Mouse (Mus musculus) heart, embryonic 15.5 days (tissue): ENCODE results near the gene Gclc. TPM values are rescaled to one million over a fixed set of nuclear protein-coding genes. Genes with fewer than 3 reads are reported as not detected.
"Not testable (repeated sequence)": the region's sequence is repeated elsewhere in the genome, so short reads cannot be mapped to it uniquely, and the experiment has no call there.

Experiments used
- ATAC-seq: fragments of 200-750 bp; cut with Nextera tagmentation; replicated peaks from 2 replicates; pipeline ENCODE4 v1.8.0; 2017; ENCODE audit warnings: low read depth, moderate TSS enrichment; ENCODE audit not compliant: insufficient number of reproducible peaks, insufficient read depth, low FRiP score
- H3K27ac ChIP-seq: fragments of 300-500 bp; sonication (generic); 2 replicates; pipeline ENCODE4 v1.5.1; 2015; ENCODE audit warnings: mild to moderate bottlenecking, inconsistent platforms
- H3K27me3 ChIP-seq: fragments of 300-500 bp; sonication (generic); 2 replicates; pipeline ENCODE4 v1.6.1; 2015; ENCODE audit warnings: inconsistent platforms
- H3K36me3 ChIP-seq: fragments of 300-500 bp; sonication (generic); 2 replicates; pipeline ENCODE4 v1.6.1; 2015; ENCODE audit warnings: mild to moderate bottlenecking, inconsistent platforms
- H3K4me1 ChIP-seq: fragments of 300-500 bp; sonication (generic); replicated peaks from 2 replicates; pipeline ENCODE4 v1.6.1; 2015; ENCODE audit warnings: inconsistent platforms
- H3K4me2 ChIP-seq: fragments of 300-500 bp; sonication (generic); 2 replicates; pipeline ENCODE4 v1.6.1; 2015; ENCODE audit warnings: inconsistent platforms, mild to moderate bottlenecking, moderate library complexity
- H3K4me3 ChIP-seq: fragments of 300-500 bp; sonication (generic); 2 replicates; pipeline ENCODE4 v1.5.1; 2015; ENCODE audit warnings: mild to moderate bottlenecking, inconsistent platforms
- H3K9ac ChIP-seq: fragments of 300-500 bp; sonication (generic); 2 replicates; pipeline ENCODE4 v1.6.1; 2015; ENCODE audit warnings: mild to moderate bottlenecking, inconsistent platforms
- H3K9me3 ChIP-seq: fragments of 300-500 bp; sonication (generic); replicated peaks from 2 replicates; pipeline ENCODE4 v1.6.1; 2016; ENCODE audit warnings: inconsistent platforms
- WGBS: fragments of 180-500 bp; shearing (Covaris S2); methylation state at CpG from one replicate; pipeline ENCODE4 v1.1.7; 2015; ENCODE audit warnings: mixed read lengths; 5-methylcytosine and 5-hydroxymethylcytosine counted together
- polyA plus RNA-seq: library from polyadenylated mRNA; unstranded; fragments of >200 nt; fragmentation: Nextera tagmentation; extraction: Ambion mirVana; gene quantifications from 2 replicates; pipeline ENCODE4 v1.2.1, GENCODE M21; 2015

The Gclc gene
- polyA plus RNA-seq, 1 experiment from 2014 or later, result 5.9 TPM

DNA sequence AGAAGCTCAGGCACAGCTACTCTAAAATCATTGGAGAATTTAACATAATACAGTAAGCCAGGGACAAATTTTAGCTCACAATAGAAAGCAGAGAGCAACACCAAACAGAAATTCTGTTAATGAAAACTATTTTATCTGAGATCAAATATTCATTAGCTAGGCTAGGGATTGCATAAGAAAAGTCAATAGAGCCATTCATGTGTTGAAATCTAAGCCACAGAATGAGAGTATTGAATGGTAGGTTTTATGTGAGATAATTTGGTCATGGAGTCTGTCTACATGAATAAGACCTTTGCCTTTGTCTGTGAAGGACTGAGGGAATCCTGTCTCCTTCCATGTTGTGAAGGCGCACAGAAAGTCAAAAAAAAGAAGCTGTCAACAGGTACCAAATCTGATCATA lies 34.7 kb upstream of the Gclc start:
- ATAC-seq, result no peak
- Histone ChIP-seq H3K36me3 (no peaks in the 10 kb centered on the region), H3K27ac (no peak overlapping the region), H3K27me3 (no peaks in the 10 kb centered on the region), H3K4me1 (peaks cover 3% of the 10 kb centered on the region; the same call in 1 of the 2 replicates), H3K4me3 (no peak overlapping the region), H3K9ac (no peak overlapping the region), H3K4me2 (no peak overlapping the region), H3K9me3 (no peaks in the 10 kb centered on the region)
- WGBS, result 79% methylated on average over 1 of the region's 1 CpGs

DNA sequence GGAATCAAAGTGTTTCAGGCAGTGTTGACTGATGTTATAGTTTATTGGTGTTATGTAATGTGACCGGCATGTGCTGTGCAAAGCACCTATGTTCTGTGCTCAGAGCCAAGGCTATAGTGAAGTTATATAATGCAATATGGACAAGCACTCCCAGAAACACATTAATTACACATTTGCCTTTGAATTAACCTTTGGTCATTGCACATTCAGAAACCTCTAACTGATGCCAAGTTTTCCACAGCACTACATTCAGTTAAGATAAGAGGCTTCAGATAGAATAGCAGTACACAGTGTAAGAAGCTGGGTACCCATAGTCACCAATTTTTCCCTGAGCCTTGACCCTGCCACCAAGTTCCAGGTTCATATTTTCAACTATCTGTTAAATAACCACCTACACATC lies 32.0 kb upstream of the Gclc start:
- H3K36me3 ChIP-seq, result no peaks in the 10 kb centered on the region
- no peaks in the 10 kb centered on the region for H3K27me3 ChIP-seq
- H3K9me3 ChIP-seq, result no peaks in the 10 kb centered on the region
- no peak overlapping the region for H3K27ac ChIP-seq
- H3K4me1 ChIP-seq, result peaks cover 3% of the 10 kb centered on the region; the same call in 1 of the 2 replicates
- WGBS, result 91% methylated on average over 1 of the region's 1 CpGs
- no peak overlapping the region for H3K4me3 ChIP-seq
- no peak overlapping the region for H3K4me2 ChIP-seq
- H3K9ac ChIP-seq, result no peak overlapping the region
- ATAC-seq, result no peak

DNA sequence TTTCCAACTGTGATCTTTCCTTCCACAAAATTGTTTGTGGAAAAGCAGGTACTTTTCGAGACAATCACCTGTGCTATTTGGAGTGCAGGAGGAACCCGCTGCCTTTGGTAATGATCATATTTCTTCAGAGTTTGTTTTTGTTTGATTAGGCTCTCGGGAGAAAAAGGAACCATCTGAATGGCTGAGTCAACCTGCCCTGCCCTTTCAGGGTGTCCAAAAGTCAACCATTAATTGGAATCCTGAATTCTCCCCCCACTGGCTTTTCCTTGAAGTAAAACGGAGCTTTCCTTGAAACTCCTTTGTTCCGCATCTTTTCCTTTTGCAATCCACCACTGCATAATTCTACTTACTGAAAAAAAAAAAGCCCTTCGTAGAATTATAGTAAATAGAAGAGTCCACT lies 30.1 kb upstream of the Gclc start:
- no peak overlapping the region for H3K9ac ChIP-seq
- H3K27me3 ChIP-seq, result no peaks in the 10 kb centered on the region
- WGBS, result 76% methylated on average over 6 of the region's 6 CpGs
- no peak overlapping the region for H3K27ac ChIP-seq
- H3K36me3 ChIP-seq, result no peaks in the 10 kb centered on the region
- no peaks in the 10 kb centered on the region for H3K9me3 ChIP-seq
- ATAC-seq, result no peak
- H3K4me3 ChIP-seq, result no peak overlapping the region
- H3K4me2 ChIP-seq, result no peak overlapping the region
- no peaks in the 10 kb centered on the region for H3K4me1 ChIP-seq

DNA sequence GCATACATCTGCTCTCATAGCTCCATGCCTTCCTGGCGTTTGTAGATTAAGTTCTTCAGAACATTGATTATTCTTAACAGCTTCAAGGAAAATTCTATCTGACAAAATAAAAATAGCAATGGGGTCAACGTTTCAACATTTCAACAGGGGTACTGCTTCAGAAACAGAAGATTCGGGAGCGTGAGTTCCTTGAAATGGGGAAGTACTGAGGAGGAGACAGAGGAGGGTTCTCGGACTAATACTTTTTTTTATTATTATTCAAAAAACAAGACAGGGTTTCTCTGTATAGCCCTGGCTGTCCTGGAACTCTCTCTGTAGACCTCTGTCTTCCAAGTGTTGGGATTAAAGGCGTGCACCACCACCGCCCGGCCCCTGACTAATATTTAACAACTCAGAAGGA lies 28.9 kb upstream of the Gclc start:
- WGBS, result 80% methylated on average over 8 of the region's 8 CpGs
- H3K27me3 ChIP-seq, result no peaks in the 10 kb centered on the region
- no peak overlapping the region for H3K9ac ChIP-seq
- H3K4me2 ChIP-seq, result no peak overlapping the region
- no peaks in the 10 kb centered on the region for H3K4me1 ChIP-seq
- H3K4me3 ChIP-seq, result no peak overlapping the region
- ATAC-seq, result no peak
- no peaks in the 10 kb centered on the region for H3K9me3 ChIP-seq
- H3K27ac ChIP-seq, result no peak overlapping the region
- H3K36me3 ChIP-seq, result no peaks in the 10 kb centered on the region

DNA sequence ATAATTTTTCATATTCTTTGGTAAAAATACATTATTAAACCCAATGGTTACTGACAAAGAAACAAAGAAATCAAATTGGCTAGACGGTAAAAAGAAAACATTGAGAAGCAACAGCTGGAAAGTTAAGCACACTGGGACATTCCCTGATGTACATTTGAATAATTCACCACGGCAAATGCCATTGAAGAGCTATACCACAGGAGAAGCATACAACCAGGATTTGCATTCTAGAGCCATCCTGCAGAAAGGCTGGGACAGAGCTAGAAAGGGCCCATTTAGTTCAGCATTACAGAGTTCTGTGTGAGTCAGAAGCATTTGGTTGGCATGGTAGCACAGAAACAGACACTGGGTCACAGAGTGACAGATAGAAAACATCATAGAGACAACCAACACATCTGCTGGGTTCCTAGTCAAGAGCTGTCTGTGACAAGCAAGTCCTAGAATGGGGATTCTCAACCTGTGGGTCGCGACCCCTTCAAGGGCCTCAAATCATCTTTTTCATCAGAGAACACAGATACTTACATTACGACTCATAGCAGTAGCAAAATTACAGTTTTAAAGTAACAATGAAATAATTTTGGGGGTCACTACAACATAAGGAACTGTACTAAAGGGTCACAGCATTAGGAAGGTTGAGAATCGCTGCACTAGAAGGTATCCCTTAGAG lies 28.2 kb upstream of the Gclc start:
- WGBS, result 88% methylated on average over 6 of the region's 6 CpGs
- no peaks in the 10 kb centered on the region for H3K27me3 ChIP-seq
- no peak overlapping the region for H3K27ac ChIP-seq
- H3K9ac ChIP-seq, result no peak overlapping the region
- no peaks in the 10 kb centered on the region for H3K9me3 ChIP-seq
- ATAC-seq, result no peak
- H3K4me1 ChIP-seq, result no peaks in the 10 kb centered on the region
- H3K4me2 ChIP-seq, result no peak overlapping the region
- H3K4me3 ChIP-seq, result no peak overlapping the region
- H3K36me3 ChIP-seq, result no peaks in the 10 kb centered on the region

DNA sequence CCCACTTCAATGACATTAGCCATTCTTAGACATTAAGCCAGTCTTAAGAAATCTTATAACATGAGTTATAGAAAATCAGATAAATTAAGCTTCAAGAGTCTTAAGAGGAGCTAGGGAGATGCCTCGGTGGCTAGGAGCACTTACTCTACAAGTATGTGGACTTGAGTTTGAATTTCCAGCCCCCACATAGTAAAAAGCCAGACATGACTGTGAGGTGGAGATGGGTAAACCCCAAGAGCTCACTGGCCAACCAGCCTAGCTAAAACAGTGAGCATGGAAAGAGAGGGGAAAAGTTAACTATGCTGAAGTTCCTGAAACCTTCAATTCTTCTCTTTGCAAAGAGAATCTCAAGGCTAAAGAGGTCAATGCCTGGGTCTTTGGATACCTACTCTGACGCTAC lies 27.3 kb upstream of the Gclc start:
- ATAC-seq, result no peak
- no peaks in the 10 kb centered on the region for H3K27me3 ChIP-seq
- H3K4me1 ChIP-seq, result no peaks in the 10 kb centered on the region
- WGBS, result 79% methylated on average over 2 of the region's 2 CpGs
- H3K4me2 ChIP-seq, result no peak overlapping the region
- H3K36me3 ChIP-seq, result no peaks in the 10 kb centered on the region
- no peak overlapping the region for H3K4me3 ChIP-seq
- H3K9me3 ChIP-seq, result no peaks in the 10 kb centered on the region
- H3K27ac ChIP-seq, result no peak overlapping the region
- no peak overlapping the region for H3K9ac ChIP-seq

DNA sequence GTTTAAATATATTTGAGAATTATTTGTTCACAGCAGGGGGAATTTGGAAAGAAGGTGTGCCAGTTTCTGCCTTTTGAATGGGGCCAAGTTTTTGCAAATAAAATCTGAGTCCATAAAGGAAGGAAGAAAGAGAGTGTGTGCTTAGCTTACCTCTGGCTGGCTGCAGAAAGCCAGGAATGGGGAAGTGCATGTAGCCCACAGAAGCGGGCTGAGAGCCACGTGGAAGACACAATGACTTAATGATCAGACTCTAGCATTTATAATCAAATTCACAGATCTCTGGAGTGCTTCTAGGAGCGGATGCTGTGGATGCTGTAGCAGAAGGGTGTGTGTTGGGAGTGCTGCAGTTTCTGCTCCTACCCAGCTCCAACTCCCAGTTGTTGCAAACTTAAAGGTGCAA lies 22.3 kb upstream of the Gclc start:
- no peak for ATAC-seq
- no peak overlapping the region for H3K4me3 ChIP-seq
- WGBS, result 61% methylated on average over 3 of the region's 3 CpGs
- H3K27ac ChIP-seq, result no peak overlapping the region
- H3K4me1 ChIP-seq, result no peaks in the 10 kb centered on the region
- no peak overlapping the region for H3K4me2 ChIP-seq
- no peaks in the 10 kb centered on the region for H3K27me3 ChIP-seq
- H3K9ac ChIP-seq, result no peak overlapping the region
- no peaks in the 10 kb centered on the region for H3K9me3 ChIP-seq
- no peaks in the 10 kb centered on the region for H3K36me3 ChIP-seq

DNA sequence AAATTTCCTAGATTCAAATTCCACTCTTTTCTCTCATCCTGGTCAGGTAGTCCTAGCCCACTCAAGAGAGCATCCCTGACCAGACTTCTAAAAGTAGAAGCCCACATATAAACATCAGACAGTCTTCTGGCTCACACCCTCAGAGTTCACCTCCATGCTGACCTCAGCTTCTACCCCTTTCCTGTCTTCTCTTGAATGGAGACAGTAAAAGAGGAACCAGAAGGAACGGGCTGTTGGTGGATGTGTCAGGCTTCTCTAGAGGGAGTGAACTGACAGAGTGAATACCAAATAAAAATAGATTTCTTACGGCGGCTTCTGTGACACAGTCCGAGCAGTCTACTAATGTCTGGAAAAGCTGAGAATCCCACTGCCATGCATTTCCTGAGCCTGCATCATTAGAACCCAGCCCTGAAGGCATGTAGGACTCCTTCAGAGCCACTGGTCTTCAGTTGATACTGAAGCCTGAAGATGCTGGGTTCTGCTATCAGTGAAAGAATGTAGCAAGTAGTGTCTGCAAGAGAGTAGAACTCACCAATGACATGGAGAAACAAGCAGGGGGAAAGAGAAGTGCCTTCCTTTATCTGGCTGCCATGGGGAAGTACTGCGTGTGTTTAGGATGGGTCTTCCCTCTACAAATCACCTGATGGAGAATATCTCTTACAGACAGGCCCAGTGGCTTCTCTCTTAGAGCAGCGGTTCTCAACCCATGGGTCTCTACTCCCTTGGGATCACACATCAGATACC lies 16.9 kb upstream of the Gclc start:
- 0 out of 2 replicates have a peak, but pooled peaks cover 5% of the 10 kb centered on the region for H3K4me1 ChIP-seq
- H3K27ac ChIP-seq, result no peak overlapping the region
- no peaks in the 10 kb centered on the region for H3K36me3 ChIP-seq
- WGBS, result 52% methylated on average over 6 of the region's 6 CpGs
- H3K4me2 ChIP-seq, result no peak overlapping the region
- no peaks in the 10 kb centered on the region for H3K9me3 ChIP-seq
- no peak overlapping the region for H3K4me3 ChIP-seq
- H3K27me3 ChIP-seq, result no peaks in the 10 kb centered on the region
- H3K9ac ChIP-seq, result no peak overlapping the region
- ATAC-seq, result no peak

DNA sequence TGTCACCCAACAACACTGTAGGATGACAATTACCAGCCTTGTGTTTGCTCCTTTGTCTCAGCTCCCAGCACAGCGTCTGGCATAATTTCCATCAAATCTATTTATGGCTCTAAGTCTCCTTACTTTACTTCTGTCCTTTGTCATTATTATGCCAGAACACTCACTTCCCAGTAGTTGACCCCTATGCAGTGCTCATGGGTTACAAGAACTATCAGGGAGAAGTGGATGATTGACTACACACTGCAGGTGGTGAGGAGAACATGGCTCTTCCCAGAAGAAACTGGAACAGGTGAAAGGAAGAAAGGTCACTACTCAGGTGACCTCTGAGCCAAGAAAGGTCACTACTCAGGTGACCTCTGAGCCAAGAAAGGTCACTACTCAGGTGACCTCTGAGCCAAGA lies 12.9 kb upstream of the Gclc start:
- Histone ChIP-seq H3K27me3 (no peaks in the 10 kb centered on the region), H3K4me3 (no peak overlapping the region), H3K9ac (no peak overlapping the region), H3K4me2 (no peak overlapping the region), H3K27ac (no peak overlapping the region), H3K36me3 (no peaks in the 10 kb centered on the region), H3K9me3 (no peaks in the 10 kb centered on the region), H3K4me1 (0 out of 2 replicates have a peak, but pooled peaks cover 5% of the 10 kb centered on the region)
- WGBS, result 33% methylated on average over 1 of the region's 1 CpGs
- no peak for ATAC-seq

DNA sequence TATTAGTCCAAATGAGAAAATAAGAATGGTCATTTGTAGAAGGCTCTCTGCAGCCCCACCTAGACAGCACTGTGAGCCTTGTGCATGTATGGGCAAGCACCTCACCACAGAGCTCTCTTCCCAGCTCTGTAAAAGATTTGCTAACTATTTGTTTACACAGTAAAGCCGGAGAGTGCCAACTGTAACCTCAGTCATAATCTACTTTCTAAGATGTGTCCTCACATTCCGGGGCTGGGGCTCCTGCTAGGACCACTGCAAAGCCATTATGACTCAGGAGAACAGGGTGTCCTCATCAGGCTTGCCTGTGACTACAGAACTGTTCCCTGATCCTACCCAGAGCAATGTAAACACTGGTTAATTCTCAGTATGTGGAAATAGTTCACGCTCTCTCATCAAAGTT lies 9.5 kb upstream of the Gclc start:
- no peak for ATAC-seq
- no peak overlapping the region for H3K9ac ChIP-seq
- no peak overlapping the region for H3K27ac ChIP-seq
- H3K4me3 ChIP-seq, result no peak overlapping the region
- 41% methylated on average over 3 of the region's 3 CpGs for WGBS
- H3K36me3 ChIP-seq, result no peaks in the 10 kb centered on the region
- no peak overlapping the region for H3K4me2 ChIP-seq
- no peaks in the 10 kb centered on the region for H3K9me3 ChIP-seq
- H3K27me3 ChIP-seq, result no peaks in the 10 kb centered on the region
- peaks cover 5% of the 10 kb centered on the region for H3K4me1 ChIP-seq

DNA sequence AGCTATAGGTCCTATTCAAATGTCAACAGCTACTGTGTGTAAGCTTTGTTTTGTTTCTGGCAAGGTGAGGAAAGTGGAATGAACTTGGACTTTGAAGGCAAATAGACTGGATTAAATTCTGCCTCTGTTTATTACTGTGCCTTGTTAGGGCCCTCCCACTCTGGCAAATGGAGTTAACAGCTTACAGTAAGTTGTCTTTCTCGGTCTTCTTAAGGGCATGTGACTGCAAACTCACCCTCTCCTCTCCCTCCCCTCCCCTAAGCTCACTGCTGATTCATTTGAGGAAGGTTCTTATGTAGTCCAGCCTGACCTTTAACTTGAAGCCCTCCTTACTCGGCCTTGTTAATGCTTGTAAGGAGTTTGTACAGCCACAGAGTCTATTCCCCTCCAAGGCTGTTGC lies 8.0 kb upstream of the Gclc start:
- WGBS, result 47% methylated on average over 2 of the region's 2 CpGs
- Histone ChIP-seq H3K4me3 (no peak overlapping the region), H3K4me1 (peaks cover 12% of the 10 kb centered on the region), H3K4me2 (no peak overlapping the region), H3K27ac (no peak overlapping the region), H3K9me3 (no peaks in the 10 kb centered on the region), H3K27me3 (no peaks in the 10 kb centered on the region), H3K36me3 (no peaks in the 10 kb centered on the region), H3K9ac (no peak overlapping the region)
- no peak for ATAC-seq

DNA sequence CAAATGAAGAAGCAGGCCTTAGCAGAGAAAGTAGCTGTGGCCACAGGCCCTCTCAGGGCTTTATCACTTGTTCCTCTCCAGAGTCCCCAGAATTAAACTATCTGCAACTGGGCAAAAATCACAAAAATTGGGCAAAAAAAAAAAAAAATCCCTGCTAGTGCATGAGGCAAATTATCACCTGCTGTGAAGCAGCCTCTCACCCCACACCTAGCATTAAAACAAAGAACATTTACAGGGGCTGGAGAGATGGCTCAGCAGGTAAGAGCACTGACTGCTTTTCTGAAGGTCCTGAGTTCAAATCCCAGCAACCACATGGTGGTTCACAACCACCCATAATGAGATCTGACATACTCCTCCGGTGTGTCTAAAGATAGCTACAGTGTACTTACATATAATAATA lies 6.0 kb upstream of the Gclc start:
- peaks cover 13% of the 10 kb centered on the region for H3K4me1 ChIP-seq
- H3K9ac ChIP-seq, H3K27ac ChIP-seq, H3K27me3 ChIP-seq, H3K4me3 ChIP-seq, H3K36me3 ChIP-seq, H3K9me3 ChIP-seq, ATAC-seq, H3K4me2 ChIP-seq: not testable (repeated sequence)
- 85% methylated on average over 1 of the region's 1 CpGs for WGBS
